In the genomic region with DNA sequence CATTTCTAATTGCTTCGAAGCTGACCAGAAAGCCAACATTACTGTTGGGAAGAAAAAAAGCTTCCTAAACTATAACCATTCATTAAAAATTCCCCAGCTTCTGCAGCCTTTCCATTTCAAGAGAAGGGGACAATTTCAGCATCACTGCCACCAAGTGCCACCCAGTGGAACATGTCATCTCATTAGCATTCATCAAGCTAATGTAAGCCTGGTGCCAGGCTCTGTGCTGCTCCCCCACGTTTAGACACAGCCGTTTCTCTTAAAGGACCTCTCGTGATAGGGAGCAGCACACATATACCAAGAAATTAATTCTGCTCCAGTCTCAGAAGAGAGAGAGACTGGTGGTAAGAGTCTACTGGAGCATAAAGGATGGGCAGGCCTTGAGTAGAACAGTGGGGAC, we compare ENCODE assay signal across 13 mouse cellular contexts.
"Had no signal": no experiment of that assay in that cellular context is flagged by ENCODE, and none has a peak within 500 bp of the region (broad histone marks: within the 10 kb centered on the region; RNA-seq: fewer than 3 reads in every experiment).

No protein-coding gene starts in this region.

- H3K4me2 ChIP-seq: kidney, embryonic 15.5 days; limb, embryonic 13.5 days; midbrain, embryonic 12.5 days; neural tube, embryonic 13.5 days; stomach, embryonic 15.5 days had no signal

- H3K9ac ChIP-seq: kidney, embryonic 15.5 days; limb, embryonic 13.5 days; liver, embryonic 14.5 days; midbrain, embryonic 12.5 days; neural tube, embryonic 13.5 days; stomach, embryonic 15.5 days had no signal

- H3K27me3 ChIP-seq: kidney, embryonic 15.5 days; limb, embryonic 13.5 days; neural tube, embryonic 13.5 days; stomach, embryonic 15.5 days had no signal

- DNase-seq: kidney, adult 18-20 months; kidney, postnatal 14 days; left cerebral cortex, postnatal 4 days; lung, adult 18-20 months; retina, postnatal 1 day; thymus, adult 2 months; thymus, postnatal 25 days had no signal

- H3K27ac ChIP-seq: kidney, embryonic 15.5 days; limb, embryonic 13.5 days; liver, embryonic 14.5 days; midbrain, embryonic 12.5 days; neural tube, embryonic 13.5 days; stomach, embryonic 15.5 days had no signal

- H3K4me1 ChIP-seq: limb, embryonic 13.5 days; midbrain, embryonic 12.5 days; stomach, embryonic 15.5 days had no signal

- H3K4me3 ChIP-seq: kidney, embryonic 15.5 days; limb, embryonic 13.5 days; midbrain, embryonic 12.5 days; neural tube, embryonic 13.5 days; stomach, embryonic 15.5 days had no signal

- H3K36me3 ChIP-seq: kidney, embryonic 15.5 days; limb, embryonic 13.5 days; midbrain, embryonic 12.5 days; neural tube, embryonic 13.5 days; stomach, embryonic 15.5 days had no signal

- H3K9me3 ChIP-seq: stomach, embryonic 15.5 days had no signal
